Mouse (Mus musculus) right cerebral cortex, adult 18-20 months (tissue): Measurements from ENCODE around the gene Dok5.

Experiments used
- DNase-seq: peaks from one replicate; pipeline ENCODE4 v3.0.0; 2022; ENCODE audit warnings: mixed read lengths

Dok5 gene

GRCm38 (mm10) chr2:170738891-170739290, 7.3 kb downstream of the Dok5 start:
- DNase-seq, result no peak

DNA sequence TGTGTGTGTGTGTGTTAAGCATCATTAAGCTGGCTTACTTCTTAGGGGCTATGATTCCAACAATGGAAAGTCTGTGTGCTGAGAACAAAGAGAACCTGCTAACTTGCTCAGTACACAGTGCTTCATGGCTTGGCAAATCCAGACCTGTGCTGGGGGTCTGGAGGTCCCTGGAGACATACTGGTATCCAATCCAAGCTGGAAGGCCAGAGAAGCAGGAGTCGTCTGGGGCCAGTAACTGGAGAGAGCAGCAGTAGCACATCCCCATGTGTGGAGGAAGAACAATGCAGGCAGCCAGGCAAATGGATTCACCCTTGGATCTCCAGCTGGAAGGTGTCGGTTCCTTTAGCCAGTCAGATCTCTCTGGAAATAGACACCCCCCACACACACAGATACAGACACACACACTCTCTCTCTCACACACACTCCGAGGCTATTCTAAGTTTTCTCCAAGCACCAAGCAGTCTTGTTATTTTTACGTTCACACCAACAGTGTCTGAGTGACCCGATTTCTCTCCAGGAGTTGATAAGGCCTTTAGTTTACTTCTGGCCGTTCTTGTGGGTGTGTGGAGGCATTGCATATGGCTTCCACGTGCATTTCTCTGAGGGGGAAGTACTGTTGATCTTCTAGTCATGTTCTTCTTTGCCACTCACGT, 8.2 kb downstream of the Dok5 start:
- no peak for DNase-seq

DNA sequence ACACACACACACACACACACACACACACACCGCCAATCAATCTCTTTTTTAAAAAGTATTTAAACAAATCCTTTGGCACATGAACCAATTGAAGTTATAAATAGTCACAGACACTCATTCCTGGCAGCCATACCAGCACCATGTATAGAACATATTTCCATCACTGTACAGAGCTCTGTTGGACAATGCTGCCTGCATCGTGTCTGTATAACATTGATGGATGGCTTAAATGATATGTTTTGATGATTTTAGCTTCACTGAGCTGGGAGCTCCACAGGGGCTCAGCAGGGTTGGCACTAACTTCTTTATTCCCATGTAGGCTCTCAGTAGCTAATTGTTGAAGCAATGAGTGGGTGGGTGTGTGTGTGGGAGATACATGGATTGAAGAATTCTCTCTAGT, 11.9 kb downstream of the Dok5 start:
- no peak for DNase-seq

DNA sequence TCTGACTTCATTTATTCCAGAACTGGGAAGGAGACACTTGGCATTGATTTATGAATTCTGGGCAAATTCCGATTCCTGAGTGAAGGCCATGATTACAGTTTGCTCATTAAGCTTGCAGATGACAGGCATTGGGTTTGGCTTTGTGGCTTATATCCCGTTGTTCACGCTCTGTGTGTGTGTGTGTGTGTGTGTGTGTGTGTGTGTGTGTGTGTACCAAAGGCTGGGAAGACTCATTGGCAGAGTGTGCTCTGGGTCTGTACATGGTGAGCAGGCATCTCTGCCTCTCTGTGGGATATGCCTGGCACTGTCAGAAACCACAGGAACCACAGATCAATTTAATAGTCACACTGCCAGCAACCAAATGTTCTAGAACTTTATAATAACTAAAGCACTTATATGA, 17.3 kb downstream of the Dok5 start:
- DNase-seq, result no peak

DNA sequence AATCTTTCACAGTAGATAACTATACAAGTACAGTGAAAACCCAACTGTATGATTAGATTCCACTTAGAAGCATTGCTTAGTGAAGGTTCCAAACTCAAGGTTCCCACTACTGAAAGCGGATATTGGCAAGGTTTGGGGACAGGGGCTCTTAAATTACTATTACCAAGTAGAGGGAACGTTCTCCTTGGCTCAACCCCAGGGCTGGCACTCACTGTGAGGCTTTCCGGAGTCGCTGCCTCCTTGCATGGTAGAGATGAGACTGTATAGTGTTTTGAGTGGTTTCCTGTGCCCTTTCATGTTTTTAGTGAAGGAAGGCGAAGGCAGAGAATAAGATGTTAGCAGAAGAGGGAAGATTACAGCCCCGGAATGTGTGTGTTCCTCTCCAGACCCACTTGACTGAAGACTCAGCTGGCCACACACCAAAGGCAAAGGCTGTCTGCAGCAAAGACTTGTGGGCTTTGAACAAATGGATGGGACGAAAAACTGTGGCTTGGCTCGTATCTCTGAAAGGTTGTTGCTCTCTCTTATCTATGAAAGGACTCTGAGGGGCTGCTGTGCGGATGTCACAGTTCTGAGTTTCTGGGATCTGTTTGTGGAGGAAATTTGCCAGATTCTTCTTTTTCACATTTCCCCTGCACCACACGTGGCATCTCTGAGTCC, 20.7 kb downstream of the Dok5 start:
- DNase-seq, result no peak

- DNase-seq, result no peak
Observed at GRCm38 (mm10) chr2:170755817-170756216, 24.2 kb downstream of the Dok5 start.

GRCm38 (mm10) chr2:170756667-170757066, 25.1 kb downstream of the Dok5 start:
- DNase-seq, result no peak

DNA sequence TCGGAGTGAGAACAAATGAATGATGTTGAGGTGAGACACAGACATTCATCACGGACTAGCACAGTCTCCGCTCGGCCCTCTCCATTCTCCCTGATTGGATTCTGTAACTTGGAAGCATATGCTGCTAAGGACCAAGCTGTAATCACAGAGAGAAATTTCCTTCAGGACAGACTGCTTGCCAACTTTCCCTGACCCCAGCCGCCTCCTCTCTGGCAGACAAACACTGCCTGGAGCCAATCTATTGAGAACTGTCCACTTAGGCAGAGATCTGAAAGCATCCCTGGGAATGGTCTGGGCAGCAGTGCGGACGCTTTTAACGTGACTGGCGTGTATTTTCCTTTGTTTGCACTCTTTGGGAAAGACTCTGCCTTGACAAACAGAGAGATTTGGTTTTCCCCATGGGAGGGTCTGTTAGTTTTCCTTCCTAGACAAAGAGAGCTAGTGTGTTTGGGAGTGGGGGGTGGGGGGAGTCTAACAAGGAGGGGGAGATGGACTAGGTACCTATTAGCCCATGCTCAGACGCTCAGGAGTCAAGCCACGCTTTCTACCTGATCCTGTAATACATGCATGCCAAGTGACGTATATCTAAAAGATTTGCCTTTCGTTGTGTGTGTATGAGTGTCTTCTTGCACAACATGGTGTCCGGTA, 25.7 kb downstream of the Dok5 start:
- DNase-seq, result no peak

DNA sequence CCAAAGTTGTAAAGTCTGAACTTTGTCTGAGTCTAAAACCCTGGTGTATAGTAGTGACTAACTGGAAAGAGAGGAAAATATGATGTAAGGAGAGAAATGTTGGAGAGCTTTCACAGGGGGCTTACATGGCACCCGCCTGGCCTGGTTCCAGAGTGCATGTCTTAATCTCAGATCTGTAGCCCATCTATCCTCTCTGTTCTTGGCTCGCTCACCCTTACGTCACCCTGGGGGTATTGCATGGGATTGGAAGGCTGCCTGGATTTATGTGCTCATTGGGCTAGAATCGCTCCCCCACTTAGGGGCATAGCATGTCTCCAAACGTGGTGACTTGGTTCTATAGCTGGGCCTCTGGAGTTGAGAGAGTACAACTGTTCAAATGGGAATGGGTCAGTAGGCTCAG, 26.6 kb downstream of the Dok5 start:
- DNase-seq, result no peak

DNA sequence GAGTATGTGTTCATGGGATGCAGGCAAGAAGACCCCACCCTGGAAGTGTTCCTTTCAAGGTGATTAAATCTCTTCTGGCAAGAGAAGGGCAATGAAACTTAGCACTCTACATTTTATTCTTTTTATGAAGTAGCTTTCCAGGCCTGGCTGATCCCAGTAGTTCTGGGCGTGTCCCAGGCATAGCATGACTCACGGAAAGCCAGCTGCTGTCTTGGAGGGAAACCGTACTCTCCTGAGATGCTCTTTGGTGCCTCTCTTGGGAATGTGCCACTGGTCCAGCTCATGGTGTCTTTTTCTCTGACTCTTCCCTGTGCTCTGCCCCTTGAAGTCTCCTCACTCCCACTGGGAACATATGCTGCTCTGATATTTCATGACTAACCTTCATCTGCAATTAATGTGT, 33.1 kb downstream of the Dok5 start:
- peak; percentile 58 for DNase-seq

DNA sequence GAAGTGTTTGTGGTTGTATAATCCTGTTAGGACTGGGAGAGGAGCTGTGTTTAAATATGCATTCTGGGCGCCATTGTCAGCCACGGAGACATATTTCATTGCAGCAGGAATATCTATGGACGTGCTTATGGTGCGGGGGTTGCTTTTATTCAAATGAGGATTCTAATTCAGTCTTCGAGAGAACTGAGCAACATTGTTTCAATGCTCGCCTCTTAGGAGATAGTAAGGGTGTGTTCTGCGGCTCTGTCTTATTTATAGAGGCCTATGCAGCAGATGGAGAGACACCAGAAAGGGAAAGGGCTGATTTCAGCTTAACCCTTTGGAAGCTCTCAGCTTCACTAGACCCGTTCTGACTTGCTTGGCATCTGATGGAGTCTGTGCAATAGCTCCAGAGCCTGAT, 35.6 kb downstream of the Dok5 start:
- peak; percentile 82 for DNase-seq

DNA sequence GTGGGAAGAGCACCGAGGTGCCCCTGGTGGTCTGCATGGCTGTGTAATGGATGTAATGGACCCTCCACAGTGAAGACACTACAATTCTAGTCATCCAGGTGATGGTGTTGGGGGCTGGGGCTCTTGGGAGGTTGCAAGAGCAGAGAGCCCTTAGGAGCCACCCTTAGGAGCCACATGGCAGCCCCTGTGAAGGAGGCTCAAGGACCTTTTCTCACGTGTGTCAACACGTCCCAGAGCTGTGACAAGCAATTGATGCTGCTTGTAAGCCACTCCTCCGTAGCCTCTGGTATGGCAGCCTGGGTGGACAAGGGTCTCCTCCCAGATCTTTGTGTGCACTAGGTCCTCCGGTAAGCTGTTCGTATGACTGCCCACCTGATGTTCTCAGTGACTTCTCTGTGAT, 37.1 kb downstream of the Dok5 start:
- no peak for DNase-seq

DNA sequence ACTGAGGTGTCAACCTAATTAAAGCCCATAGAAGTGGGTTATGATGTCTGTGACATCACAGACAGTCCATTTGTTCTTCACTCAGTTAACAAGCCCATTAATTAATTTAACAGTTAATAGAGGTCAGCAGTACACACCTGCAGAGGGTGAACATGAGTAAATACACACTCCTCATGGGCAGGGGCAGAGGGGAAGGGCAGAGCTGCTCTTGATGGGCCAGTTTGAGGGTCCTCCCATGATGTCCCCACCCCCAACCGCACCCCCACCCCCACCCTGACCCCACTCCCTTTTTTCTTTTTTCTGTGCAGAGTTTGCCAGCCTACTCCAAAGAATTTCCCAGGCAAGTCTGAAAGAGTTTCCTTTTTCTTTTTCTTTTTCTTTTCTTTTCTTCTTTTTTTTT, 39.9 kb downstream of the Dok5 start:
- DNase-seq, result no peak

DNA sequence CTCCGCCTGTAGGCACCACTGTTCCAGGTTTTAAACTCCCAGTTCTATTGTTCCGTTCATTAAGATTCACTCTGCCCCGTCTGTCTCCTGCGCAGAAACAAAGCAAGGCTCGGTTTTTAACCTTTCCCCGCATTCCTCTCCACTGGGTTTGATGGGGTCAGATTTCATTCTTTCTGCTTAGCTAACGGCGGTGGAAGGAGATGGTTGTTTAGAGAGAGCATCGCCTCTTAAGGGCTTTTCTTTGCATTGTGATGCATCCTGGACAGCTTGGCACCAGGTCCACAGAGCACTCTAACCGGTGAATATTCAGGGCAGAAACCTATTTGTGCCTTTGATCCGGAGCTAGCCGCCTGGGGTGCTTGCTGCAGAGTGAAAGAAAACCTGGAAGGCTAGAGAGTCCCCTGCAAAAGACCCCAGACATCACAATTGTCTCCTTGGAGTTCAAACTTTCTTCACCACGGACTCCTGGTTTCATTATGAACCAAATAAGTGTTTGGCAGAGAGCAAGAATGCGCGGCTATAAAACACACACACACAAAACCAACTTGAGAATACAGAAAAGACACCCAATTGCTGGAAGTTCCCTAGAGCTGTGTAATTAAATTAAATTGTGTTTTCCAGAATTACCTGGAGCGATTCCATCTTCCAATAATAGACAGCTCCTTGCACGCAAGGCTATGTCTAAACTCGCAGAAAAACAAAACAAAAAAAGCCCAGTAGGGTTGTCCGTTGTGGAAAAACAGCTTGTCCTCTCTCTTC, 40.7 kb downstream of the Dok5 start:
- no peak for DNase-seq

GRCm38 (mm10) chr2:170772885-170773270, 41.3 kb downstream of the Dok5 start:
- no peak for DNase-seq

GRCm38 (mm10) chr2:170775577-170775976, 44.0 kb downstream of the Dok5 start:
- no peak for DNase-seq

DNA sequence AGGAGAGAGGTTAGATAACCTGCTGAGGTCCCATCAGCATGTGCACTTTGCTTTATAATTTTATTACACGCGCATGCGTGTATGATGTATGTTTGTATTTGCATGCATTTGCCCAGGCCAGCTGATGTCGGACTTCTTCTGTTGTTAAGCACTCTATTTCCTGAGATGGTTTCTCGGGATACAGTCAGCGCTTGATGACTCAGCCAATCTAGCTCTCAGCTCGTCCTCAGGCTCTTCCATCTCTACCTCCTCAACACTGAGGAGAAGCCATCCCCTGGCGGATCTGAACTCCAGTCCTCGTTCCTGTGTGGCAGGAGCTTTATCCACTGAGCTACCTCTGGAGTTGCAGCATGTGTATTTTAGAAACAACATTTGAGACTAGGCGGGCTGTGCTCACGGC, 44.5 kb downstream of the Dok5 start:
- DNase-seq, result peak; percentile 48

- no peak for DNase-seq
Observed at GRCm38 (mm10) chr2:170777572-170777971, 46.0 kb downstream of the Dok5 start.

- no peak for DNase-seq
Observed at GRCm38 (mm10) chr2:170780010-170780750, 48.6 kb downstream of the Dok5 start.

DNA sequence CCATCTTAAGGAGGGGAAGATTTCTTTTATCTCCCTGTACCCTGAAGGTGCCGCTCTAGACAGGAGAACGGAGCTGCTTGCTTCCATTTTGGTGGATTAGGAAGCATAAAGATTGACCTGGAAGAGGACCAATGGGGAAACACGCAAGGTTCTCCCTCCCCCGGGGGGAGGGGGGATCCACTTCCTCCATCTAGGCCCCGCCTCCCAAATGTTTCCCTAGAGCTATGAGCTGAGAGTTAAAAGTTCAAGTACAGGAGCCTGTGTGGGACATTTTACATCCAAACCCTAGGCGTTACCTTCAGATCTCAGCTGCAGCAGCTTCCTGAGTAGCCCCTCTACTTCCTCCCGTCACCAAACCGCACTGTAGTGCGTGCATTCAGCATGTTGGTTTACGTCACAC, 56.5 kb downstream of the Dok5 start:
- DNase-seq, result no peak

DNA sequence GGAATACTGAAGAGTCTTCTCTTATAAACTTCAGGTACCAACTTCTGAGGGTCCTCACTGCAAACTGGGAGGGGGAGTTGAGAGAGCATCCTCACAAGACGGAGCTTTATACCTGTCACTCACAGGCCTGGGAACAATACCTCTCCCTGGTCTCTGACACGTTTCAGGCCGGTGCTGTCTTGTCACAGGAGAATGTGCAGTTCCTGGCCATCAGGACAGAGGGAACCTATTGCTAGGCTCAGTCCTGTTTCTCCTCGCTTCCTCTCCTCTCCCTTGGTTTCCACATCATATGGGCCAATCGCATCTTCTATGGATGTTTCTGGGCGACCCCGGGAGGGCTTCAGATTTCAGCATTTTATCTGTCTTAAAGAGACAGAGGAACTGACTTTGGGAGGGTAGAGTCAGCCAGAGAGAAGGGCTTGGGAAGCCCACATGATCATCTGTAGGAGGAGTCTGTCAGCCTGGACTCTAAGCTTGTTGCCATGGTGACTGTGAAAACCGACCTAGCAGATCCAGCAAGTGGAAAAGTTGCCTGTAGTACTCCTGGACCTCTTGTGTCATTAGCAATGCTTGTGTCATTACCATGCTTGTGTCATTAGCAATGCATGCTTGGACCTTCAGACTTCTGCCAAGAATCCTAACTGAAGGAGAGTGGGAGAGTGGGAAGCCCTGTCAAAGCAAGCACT, 59.9 kb downstream of the Dok5 start:
- no peak for DNase-seq

DNA sequence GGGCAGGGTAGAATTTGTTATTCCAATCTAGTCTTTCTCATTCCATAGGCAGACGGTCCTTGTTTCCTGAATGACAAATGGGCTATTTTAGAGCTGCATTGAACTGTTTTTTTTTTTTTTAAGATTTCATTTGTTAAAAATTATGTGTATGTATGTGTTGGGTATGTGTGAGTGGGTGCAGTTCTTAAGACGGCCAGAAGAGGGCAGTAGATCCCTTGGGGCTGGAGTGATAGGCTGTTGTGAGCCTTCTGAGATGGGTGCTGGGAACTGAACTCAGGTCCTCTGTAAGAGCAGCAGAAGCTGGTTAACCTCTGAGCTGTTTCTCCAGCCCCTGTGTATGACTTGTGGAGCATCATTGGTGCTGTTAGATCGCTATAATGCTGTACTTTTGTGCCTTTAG, 63.6 kb downstream of the Dok5 start:
- no peak for DNase-seq
